Mouse (Mus musculus): Measurements from ENCODE around the gene Tnrc6b. TPM values are rescaled to one million over a fixed set of nuclear protein-coding genes. Genes with fewer than 3 reads are reported as not detected.
"Not testable (repeated sequence)": the region's sequence is repeated elsewhere in the genome, so short reads cannot be mapped to it uniquely, and the experiment has no call there.

Gene Tnrc6b
- polyA plus RNA-seq, 1 experiment from 2014 or later = 9.6 TPM

GRCm38 (mm10) chr15:80731511-80731910 is 20.4 kb downstream of the Tnrc6b start:
- Histone ChIP-seq H3K4me3 (ENCODE audit: low read depth, low read length) (no peak overlapping the region), H3K36me3 (replicated peaks; ENCODE audit: insufficient read depth, low read length) (no peaks in the 10 kb centered on the region), H3K27me3 (ENCODE audit: insufficient read depth, low read length) (no peaks in the 10 kb centered on the region), H3K9me3 (ENCODE audit: low read length) (no peaks in the 10 kb centered on the region), H3K4me1 (ENCODE audit: insufficient read depth) (no peaks in the 10 kb centered on the region), H3K9ac (replicated peaks) (no peak overlapping the region), H3K4me2 (ENCODE audit: low read depth, low read length) (no peak overlapping the region), H3K27ac (ENCODE audit: low read depth) (no peak overlapping the region)
- 74% methylated on average over 3 of the region's 3 CpGs for WGBS (ENCODE audit: insufficient replicate concordance)
- no peak for ATAC-seq
- TF ChIP-seq EP300 (IDR thresholded peaks at IDR 0.05; ENCODE audit: low read depth) (no peak), CTCF (IDR thresholded peaks at IDR 0.05; ENCODE audit: low read depth) (no peak)
- no peak for DNase-seq

GRCm38 (mm10) chr15:80732266-80733030 is 21.3 kb downstream of the Tnrc6b start:
- no peak overlapping the region for H3K9ac ChIP-seq (replicated peaks)

GRCm38 (mm10) chr15:80735300-80735699 is 24.2 kb downstream of the Tnrc6b start:
- no peak for TF ChIP-seq EP300 (IDR thresholded peaks at IDR 0.05; ENCODE audit: low read depth)
- Histone ChIP-seq H3K9ac (replicated peaks) (no peak overlapping the region), H3K4me3 (ENCODE audit: low read depth, low read length) (no peak overlapping the region), H3K4me1 (ENCODE audit: insufficient read depth) (peaks cover 16% of the 10 kb centered on the region), H3K27me3 (ENCODE audit: insufficient read depth, low read length) (no peaks in the 10 kb centered on the region), H3K9me3 (ENCODE audit: low read length) (no peaks in the 10 kb centered on the region), H3K4me2 (ENCODE audit: low read depth, low read length) (no peak overlapping the region), H3K36me3 (replicated peaks; ENCODE audit: insufficient read depth, low read length) (no peaks in the 10 kb centered on the region), H3K27ac (ENCODE audit: low read depth) (no peak overlapping the region)
- DNase-seq (no peak), ATAC-seq (no peak)
- WGBS (ENCODE audit: insufficient replicate concordance) = 83% methylated on average over 3 of the region's 3 CpGs

More at GRCm38 (mm10) chr15:80732266-80733030, 21.3 kb downstream of the Tnrc6b start:
- Histone ChIP-seq H3K9me3 (ENCODE audit: low read length) (no peaks in the 10 kb centered on the region), H3K27me3 (ENCODE audit: insufficient read depth, low read length) (no peaks in the 10 kb centered on the region), H3K4me3 (ENCODE audit: low read depth, low read length) (no peak overlapping the region), H3K4me1 (ENCODE audit: insufficient read depth) (0 out of 2 replicates have a peak, but pooled peaks cover 4% of the 10 kb centered on the region), H3K36me3 (replicated peaks; ENCODE audit: insufficient read depth, low read length) (no peaks in the 10 kb centered on the region), H3K4me2 (ENCODE audit: low read depth, low read length) (no peak overlapping the region), H3K27ac (ENCODE audit: low read depth) (no peak overlapping the region)
- no peak for TF ChIP-seq CTCF (IDR thresholded peaks at IDR 0.05; ENCODE audit: low read depth)
- TF ChIP-seq EP300 (IDR thresholded peaks at IDR 0.05; ENCODE audit: low read depth) = no peak
- DNase-seq = no peak
- 64% methylated on average over 4 of the region's 4 CpGs for WGBS (ENCODE audit: insufficient replicate concordance)
- no peak for ATAC-seq

GRCm38 (mm10) chr15:80735708-80736107 is 24.6 kb downstream of the Tnrc6b start:
- 86% methylated on average over 3 of the region's 4 CpGs for whole genome bisulfite sequencing (ENCODE audit: insufficient replicate concordance)

GRCm38 (mm10) chr15:80736553-80736952 is 25.4 kb downstream of the Tnrc6b start:
- Histone ChIP-seq H3K36me3 (replicated peaks; ENCODE audit: insufficient read depth, low read length) (no peaks in the 10 kb centered on the region), H3K9me3 (ENCODE audit: low read length) (no peaks in the 10 kb centered on the region), H3K4me1 (ENCODE audit: insufficient read depth) (peaks cover 18% of the 10 kb centered on the region), H3K4me3 (ENCODE audit: low read depth, low read length) (no peak overlapping the region), H3K27ac (ENCODE audit: low read depth) (no peak overlapping the region), H3K9ac (replicated peaks) (no peak overlapping the region), H3K4me2 (ENCODE audit: low read depth, low read length) (no peak overlapping the region), H3K27me3 (ENCODE audit: insufficient read depth, low read length) (no peaks in the 10 kb centered on the region)
- ATAC-seq (no peak), DNase-seq (no peak)
- TF ChIP-seq CTCF (IDR thresholded peaks at IDR 0.05; ENCODE audit: low read depth) (peak; percentile 62), EP300 (IDR thresholded peaks at IDR 0.05; ENCODE audit: low read depth) (no peak)
- WGBS (ENCODE audit: insufficient replicate concordance) = 49% methylated on average over 1 of the region's 1 CpGs

More at GRCm38 (mm10) chr15:80735708-80736107, 24.6 kb downstream of the Tnrc6b start:
- not testable (repeated sequence) for H3K27me3 ChIP-seq (ENCODE audit: insufficient read depth, low read length); H3K4me2 ChIP-seq (ENCODE audit: low read depth, low read length); H3K36me3 ChIP-seq (replicated peaks; ENCODE audit: insufficient read depth, low read length); H3K9me3 ChIP-seq (ENCODE audit: low read length); H3K4me3 ChIP-seq (ENCODE audit: low read depth, low read length); H3K9ac ChIP-seq (replicated peaks); H3K27ac ChIP-seq (ENCODE audit: low read depth); ATAC-seq; DNase-seq
- peaks cover 17% of the 10 kb centered on the region for H3K4me1 ChIP-seq (ENCODE audit: insufficient read depth)

GRCm38 (mm10) chr15:80738244-80738643 is 27.1 kb downstream of the Tnrc6b start:
- TF ChIP-seq EP300 (IDR thresholded peaks at IDR 0.05; ENCODE audit: low read depth) (no peak), CTCF (IDR thresholded peaks at IDR 0.05; ENCODE audit: low read depth) (no peak)
- no peak overlapping the region for H3K4me3 ChIP-seq (ENCODE audit: low read depth, low read length)
- no peaks in the 10 kb centered on the region for H3K36me3 ChIP-seq (replicated peaks; ENCODE audit: insufficient read depth, low read length)
- ATAC-seq (no peak), DNase-seq (no peak)
- no peak overlapping the region for H3K9ac ChIP-seq (replicated peaks)
- no peaks in the 10 kb centered on the region for H3K9me3 ChIP-seq (ENCODE audit: low read length)
- WGBS (ENCODE audit: insufficient replicate concordance) = 58% methylated on average over 2 of the region's 2 CpGs
- no peak overlapping the region for H3K4me2 ChIP-seq (ENCODE audit: low read depth, low read length)
- no peak overlapping the region for H3K27ac ChIP-seq (ENCODE audit: low read depth)
- H3K27me3 ChIP-seq (ENCODE audit: insufficient read depth, low read length) = no peaks in the 10 kb centered on the region
- peaks cover 32% of the 10 kb centered on the region for H3K4me1 ChIP-seq (ENCODE audit: insufficient read depth)
